Mouse (Mus musculus) C2C12 (cell line): ENCODE results near the gene Ripor2.

Experiments used
- CEBPB ChIP-seq: IDR thresholded peaks from one replicate; pipeline ENCODE4 v1.6.1; 2011; ENCODE audit warnings: low read depth, mild to moderate bottlenecking, control low read depth, moderate library complexity
- CTCF ChIP-seq: IDR thresholded peaks from one replicate; pipeline ENCODE4 v1.5.1; 2011; ENCODE audit not compliant: control insufficient read depth, insufficient read depth, insufficient read length
- FOSL1 ChIP-seq: IDR thresholded peaks from one replicate; pipeline ENCODE4 v1.8.0; 2011; ENCODE audit warnings: mild to moderate bottlenecking, low read length; ENCODE audit not compliant: poor library complexity, insufficient read depth, severe bottlenecking
- MAX ChIP-seq: IDR thresholded peaks from one replicate; pipeline ENCODE4 v1.6.1; 2011; ENCODE audit warnings: mild to moderate bottlenecking, control low read depth
- MYOD1 ChIP-seq: IDR thresholded peaks from one replicate; pipeline ENCODE4 v1.6.1; 2011; ENCODE audit warnings: low read depth; ENCODE audit not compliant: control insufficient read depth, insufficient read length
- USF1 ChIP-seq: IDR thresholded peaks from one replicate; pipeline ENCODE4 v1.6.1; 2011; ENCODE audit warnings: low read depth, mild to moderate bottlenecking, control low read depth, moderate library complexity

DNA sequence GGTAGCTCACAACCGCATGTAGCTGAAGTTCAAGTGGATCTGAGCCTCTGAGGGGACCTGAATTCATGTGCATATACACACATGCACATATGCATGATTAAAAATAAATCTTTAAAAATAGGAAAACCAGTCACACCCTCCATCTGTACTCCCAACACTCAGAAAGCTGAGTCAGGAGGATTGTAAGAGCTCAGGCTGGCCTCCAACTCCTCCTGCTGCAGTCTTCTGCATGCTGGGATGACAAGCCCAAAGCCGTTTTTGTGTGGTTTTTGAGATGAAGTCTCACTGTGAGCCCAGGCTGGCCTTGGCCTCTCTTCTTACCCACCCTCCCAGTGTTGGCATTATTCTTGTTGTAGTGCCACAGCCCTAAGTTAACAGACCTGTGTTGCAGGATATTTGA lies 196.0 kb downstream of the Ripor2 start:
- TF ChIP-seq CTCF (no peak), MAX (no peak), USF1 (no peak), MYOD1 (no peak), FOSL1 (no peak), CEBPB (no peak)
